Mouse (Mus musculus) myocyte (in vitro differentiated cells): ENCODE measurements around the gene Ndufab1. TPM values are rescaled to one million over a fixed set of nuclear protein-coding genes. Genes with fewer than 3 reads are reported as not detected.

ENCODE experiments used
- H3K27me3 ChIP-seq: one replicate; pipeline ENCODE4 v1.6.1; 2011; ENCODE audit not compliant: control insufficient read depth, insufficient read depth, insufficient read length
- H3K36me3 ChIP-seq: one replicate; pipeline ENCODE4 v1.6.1; 2011; ENCODE audit not compliant: control insufficient read depth, insufficient read depth
- H3K4me2 ChIP-seq: one replicate; pipeline ENCODE4 v1.6.1; 2011; ENCODE audit warnings: low read depth, control low read depth
- H3K4me3 ChIP-seq: one replicate; pipeline ENCODE4 v1.5.1; 2011; ENCODE audit warnings: mild to moderate bottlenecking, control low read depth, moderate library complexity
- H3K79me2 ChIP-seq: one replicate; pipeline ENCODE4 v1.6.1; 2011; ENCODE audit not compliant: control insufficient read depth, insufficient read depth
- H3ac ChIP-seq: one replicate; pipeline ENCODE4 v1.6.1; 2011; ENCODE audit not compliant: control insufficient read depth, insufficient read length
- CEBPB ChIP-seq: IDR thresholded peaks from 2 replicates; pipeline ENCODE4 v1.6.1; 2011; ENCODE audit warnings: mild to moderate bottlenecking, moderate library complexity; ENCODE audit not compliant: poor library complexity, insufficient read depth, severe bottlenecking
- E2F4 ChIP-seq: IDR thresholded peaks from one replicate; pipeline ENCODE4 v1.6.1; 2011; ENCODE audit warnings: mild to moderate bottlenecking, control low read depth, moderate library complexity; ENCODE audit not compliant: insufficient read depth
- MAX ChIP-seq: IDR thresholded peaks from one replicate; pipeline ENCODE4 v1.6.1; 2011; ENCODE audit warnings: low read depth, mild to moderate bottlenecking, control low read depth
- MYOD1 ChIP-seq, 3 experiments: IDR thresholded peaks; one replicate each; pipeline ENCODE4 v1.6.1; 2011; ENCODE audit warnings: control low read depth in 2 of 3, low read depth in 2 of 3, mild to moderate bottlenecking in 2 of 3, moderate library complexity in 1 of 3; ENCODE audit not compliant: insufficient read length in 2 of 3, control insufficient read depth in 1 of 3
- MYOG ChIP-seq, 3 experiments: IDR thresholded peaks; one replicate each; pipeline ENCODE4 v1.6.1; 2011; ENCODE audit warnings: control low read depth in 2 of 3, low read depth in 2 of 3, mild to moderate bottlenecking in 2 of 3; ENCODE audit not compliant: insufficient read length in 2 of 3, control insufficient read depth in 1 of 3, insufficient read depth in 1 of 3
- POLR2A ChIP-seq: IDR thresholded peaks from one replicate; pipeline ENCODE4 v1.6.1; 2011; ENCODE audit warnings: low read depth, mild to moderate bottlenecking, control low read depth, moderate library complexity; ENCODE audit not compliant: insufficient read length
- POLR2AphosphoS2 ChIP-seq: IDR thresholded peaks from one replicate; pipeline ENCODE4 v1.6.1; 2011; ENCODE audit warnings: low read depth, control low read depth; ENCODE audit not compliant: insufficient read length
- REST ChIP-seq: IDR thresholded peaks from one replicate; pipeline ENCODE4 v1.6.1; 2011; ENCODE audit warnings: mild to moderate bottlenecking, control low read depth, moderate library complexity; ENCODE audit not compliant: insufficient read depth, insufficient read length
- SRF ChIP-seq: IDR thresholded peaks from one replicate; pipeline ENCODE4 v1.6.1; 2011; ENCODE audit warnings: low read depth; ENCODE audit not compliant: control insufficient read depth, insufficient read length
- TCF12 ChIP-seq: IDR thresholded peaks from one replicate; pipeline ENCODE4 v1.6.1; 2011; ENCODE audit warnings: mild to moderate bottlenecking, control low read depth; ENCODE audit not compliant: poor library complexity, insufficient read depth, severe bottlenecking
- TCF3 ChIP-seq: IDR thresholded peaks from one replicate; pipeline ENCODE4 v1.6.1; 2011; ENCODE audit warnings: low read depth, control low read depth; ENCODE audit not compliant: insufficient read length
- USF1 ChIP-seq: IDR thresholded peaks from one replicate; pipeline ENCODE4 v1.6.1; 2011; ENCODE audit warnings: low read depth, mild to moderate bottlenecking, control low read depth, moderate library complexity
- polyA plus RNA-seq: library from polyadenylated mRNA; unstranded; fragments of >200 nt; fragmentation: generic; extraction: Trizol; gene quantifications from one replicate; pipeline ENCODE4 v1.2.1, GENCODE M21; 2012; ENCODE audit warnings: missing spikeins

Gene Ndufab1
- polyA plus RNA-seq: 729 TPM

- Histone ChIP-seq H3K27me3 (no peaks in the 10 kb centered on the region), H3K79me2 (peaks cover 40% of the 10 kb centered on the region), H3K4me3 (peak within 1 kb of the TSS; percentile 60), H3K36me3 (peaks cover 4% of the 10 kb centered on the region), H3ac (peak within 1 kb of the TSS; percentile 62), H3K4me2 (peak within 1 kb of the TSS; percentile 93)
- TF ChIP-seq TCF3 (no peak), MYOG (IDR thresholded peaks at IDR 0.05; ENCODE audit: control insufficient read depth in 1 of 3, insufficient read depth in 1 of 3, insufficient read length in 2 of 3, low read depth in 2 of 3) (peak in 2 of 3 experiments; percentile 9 to 38), MAX (no peak), USF1 (no peak), TCF12 (no peak), SRF (peak; percentile 22), CEBPB (no peak), REST (no peak), E2F4 (peak; percentile 57), POLR2A (peak; percentile 74), MYOD1 (IDR thresholded peaks at IDR 0.05; ENCODE audit: control insufficient read depth in 1 of 3, insufficient read length in 2 of 3, low read depth in 2 of 3) (peak in 1 of 3 experiments; percentile 13), POLR2AphosphoS2 (peak; percentile 68)
These were observed at the start of gene Ndufab1 for GRCm38 (mm10) chr7:122101747-122102244. Gene Ndufab1, minus strand, starts transcription at chr7:122101886.

GRCm38 (mm10) chr7:122140991-122141390 is 39.3 kb upstream of the Ndufab1 start:
- Histone ChIP-seq H3K79me2 (no peaks in the 10 kb centered on the region), H3K36me3 (peaks cover 49% of the 10 kb centered on the region), H3K27me3 (no peaks in the 10 kb centered on the region), H3ac (no peak overlapping the region), H3K4me2 (no peak overlapping the region), H3K4me3 (no peak overlapping the region)
- no peak for TF ChIP-seq MAX
- TF ChIP-seq TCF3: no peak
- no peak for TF ChIP-seq POLR2AphosphoS2

- Histone ChIP-seq H3K4me2 (no peak overlapping the region), H3ac (no peak overlapping the region), H3K4me3 (no peak overlapping the region), H3K27me3 (no peaks in the 10 kb centered on the region), H3K36me3 (peaks cover 43% of the 10 kb centered on the region), H3K79me2 (peaks cover 10% of the 10 kb centered on the region)
- TF ChIP-seq TCF12 (no peak), SRF (no peak), USF1 (no peak), POLR2AphosphoS2 (no peak), MYOG (IDR thresholded peaks at IDR 0.05; ENCODE audit: control insufficient read depth in 1 of 3, insufficient read depth in 1 of 3, insufficient read length in 2 of 3, low read depth in 2 of 3) (no peak)
These were observed 36.5 kb upstream of the Ndufab1 start for GRCm38 (mm10) chr7:122138190-122138589.

- TF ChIP-seq TCF12 (no peak), MYOD1 (IDR thresholded peaks at IDR 0.05; ENCODE audit: control insufficient read depth in 1 of 3, insufficient read length in 2 of 3, low read depth in 2 of 3) (no peak), E2F4 (no peak), SRF (no peak), USF1 (no peak), POLR2A (no peak), CEBPB (no peak), MAX (no peak)
- peaks cover 34% of the 10 kb centered on the region for H3K36me3 ChIP-seq
These were observed 35.4 kb upstream of the Ndufab1 start for GRCm38 (mm10) chr7:122137071-122137470.

GRCm38 (mm10) chr7:122135070-122135469 is 33.4 kb upstream of the Ndufab1 start:
- TF ChIP-seq MYOG (IDR thresholded peaks at IDR 0.05; ENCODE audit: control insufficient read depth in 1 of 3, insufficient read depth in 1 of 3, insufficient read length in 2 of 3, low read depth in 2 of 3) (no peak), USF1 (no peak), E2F4 (no peak), REST (no peak), TCF3 (no peak), MYOD1 (IDR thresholded peaks at IDR 0.05; ENCODE audit: control insufficient read depth in 1 of 3, insufficient read length in 2 of 3, low read depth in 2 of 3) (no peak), POLR2A (no peak), MAX (no peak), POLR2AphosphoS2 (no peak), TCF12 (no peak), SRF (no peak), CEBPB (no peak)
- H3K4me3 ChIP-seq: no peak overlapping the region
- no peak overlapping the region for H3ac ChIP-seq
- peaks cover 27% of the 10 kb centered on the region for H3K79me2 ChIP-seq
- H3K4me2 ChIP-seq: no peak overlapping the region
- H3K36me3 ChIP-seq: peaks cover 27% of the 10 kb centered on the region
- no peaks in the 10 kb centered on the region for H3K27me3 ChIP-seq

More at GRCm38 (mm10) chr7:122137071-122137470, 35.4 kb upstream of the Ndufab1 start:
- H3K27me3 ChIP-seq: no peaks in the 10 kb centered on the region
- H3K79me2 ChIP-seq: peaks cover 18% of the 10 kb centered on the region
- H3K4me2 ChIP-seq: no peak overlapping the region
- no peak overlapping the region for H3K4me3 ChIP-seq
- H3ac ChIP-seq: no peak overlapping the region
